Mouse (Mus musculus) retina, embryonic 14.5 days (tissue): ENCODE measurements at regions not wholly inside any gene's neighbourhood (a gene's known extent, or its start where the extent isn't known, plus 50 kb on each side); places are given as distances from the start of the nearest gene placed in this dataset.

ENCODE experiments used
- DNase-seq: peaks from one replicate; pipeline ENCODE4 v3.0.0-alpha.2; 2015; ENCODE audit warnings: low spot score

GRCm38 (mm10) chr10:84183239-84183638 is 257.2 kb downstream of the Nuak1 start:
- DNase-seq: no peak

- no peak for DNase-seq
These were observed 253.9 kb downstream of the Nuak1 start for GRCm38 (mm10) chr10:84186466-84186865.

- DNase-seq: no peak
These were observed 241.4 kb downstream of the Nuak1 start for GRCm38 (mm10) chr10:84199035-84199434.

GRCm38 (mm10) chr10:84201785-84202184 is 238.6 kb downstream of the Nuak1 start:
- no peak for DNase-seq

- no peak for DNase-seq
These were observed 228.2 kb downstream of the Nuak1 start for GRCm38 (mm10) chr10:84212096-84212785.

- no peak for DNase-seq
These were observed 225.6 kb downstream of the Nuak1 start for GRCm38 (mm10) chr10:84214812-84215211.

- no peak for DNase-seq
These were observed 211.0 kb downstream of the Nuak1 start for GRCm38 (mm10) chr10:84229224-84229921.

GRCm38 (mm10) chr10:84230011-84230781 is 210.2 kb downstream of the Nuak1 start:
- DNase-seq: no peak

- DNase-seq: no peak
These were observed 205.4 kb downstream of the Nuak1 start for GRCm38 (mm10) chr10:84235006-84235405.

GRCm38 (mm10) chr10:84236236-84236635 is 204.2 kb downstream of the Nuak1 start:
- no peak for DNase-seq

GRCm38 (mm10) chr10:84238279-84238963 is 202.0 kb downstream of the Nuak1 start:
- peak; percentile 2 for DNase-seq

- DNase-seq: no peak
These were observed 197.1 kb downstream of the Nuak1 start for GRCm38 (mm10) chr10:84243283-84243682.

- no peak for DNase-seq
These were observed 191.1 kb downstream of the Nuak1 start for GRCm38 (mm10) chr10:84249346-84249745.

- DNase-seq: no peak
These were observed 179.3 kb downstream of the Nuak1 start for GRCm38 (mm10) chr10:84260931-84261650.

GRCm38 (mm10) chr10:84262943-84263342 is 177.5 kb downstream of the Nuak1 start:
- no peak for DNase-seq

GRCm38 (mm10) chr10:84285832-84286506 is 154.4 kb downstream of the Nuak1 start:
- no peak for DNase-seq

- no peak for DNase-seq
These were observed 146.0 kb downstream of the Nuak1 start for GRCm38 (mm10) chr10:84294422-84294821.

- no peak for DNase-seq
These were observed 144.2 kb downstream of the Nuak1 start for GRCm38 (mm10) chr10:84296168-84296567.

GRCm38 (mm10) chr10:84301561-84301960 is 138.8 kb downstream of the Nuak1 start:
- DNase-seq: no peak

GRCm38 (mm10) chr10:84302821-84303520 is 137.4 kb downstream of the Nuak1 start:
- DNase-seq: no peak
